ENCODE assay signal across 9 mouse cellular contexts in genomic region chr17:26650451-26651363, GRCm38 (mm10). TPM values are rescaled to one million over a fixed set of nuclear protein-coding genes. Genes with fewer than 3 reads are reported as not detected.
DNase-seq lines count a peak whose midpoint lies in the region; ATAC-seq and TF ChIP-seq lines count a peak whose summit lies in the region.
"Had no signal": no experiment of that assay in that cellular context is flagged by ENCODE, and none has a peak within 500 bp of the region (broad histone marks: within the 10 kb centered on the region; RNA-seq: fewer than 3 reads in every experiment).

No protein-coding gene starts in this region.

- no peaks in the 10 kb centered on the region for H3K9me3 ChIP-seq in forebrain, embryonic 15.5 days
- H3K9me3 ChIP-seq in forebrain, embryonic 16.5 days (ENCODE audit: control insufficient read depth, low read length) = no peaks in the 10 kb centered on the region
- no peaks in the 10 kb centered on the region for H3K9me3 ChIP-seq in lung, embryonic 14.5 days (ENCODE audit: low read depth, low read length)
- no peaks in the 10 kb centered on the region for H3K9me3 ChIP-seq in embryonic facial prominence, embryonic 12.5 days

- TF ChIP-seq CTCF in lung, embryonic 14.5 days (IDR thresholded peaks at IDR 0.05; ENCODE audit: low read depth) = 0 out of 2 replicates have a peak, but pooled peaks have one; percentile 14

- H3K36me3 ChIP-seq in forebrain, embryonic 15.5 days = peaks cover 50% of the 10 kb centered on the region
- H3K36me3 ChIP-seq in forebrain, embryonic 16.5 days (ENCODE audit: control insufficient read depth, insufficient read depth) = peaks cover 7% of the 10 kb centered on the region; the same call in 1 of the 2 replicates
- peaks cover 56% of the 10 kb centered on the region for H3K36me3 ChIP-seq in lung, embryonic 14.5 days (ENCODE audit: insufficient read depth)
- peaks cover 61% of the 10 kb centered on the region for H3K36me3 ChIP-seq in embryonic facial prominence, embryonic 12.5 days

- 87% methylated on average over 14 of the region's 14 CpGs for WGBS in forebrain, embryonic 15.5 days
- WGBS in forebrain, embryonic 16.5 days = 87% methylated on average over 14 of the region's 14 CpGs
- WGBS in lung, embryonic 14.5 days = 70% methylated on average over 14 of the region's 14 CpGs
- 71% methylated on average over 14 of the region's 14 CpGs for WGBS in embryonic facial prominence, embryonic 12.5 days

- H3K9ac ChIP-seq in forebrain, embryonic 15.5 days (replicated peaks) = no peak overlapping the region
- no peak overlapping the region for H3K9ac ChIP-seq in forebrain, embryonic 16.5 days (replicated peaks; ENCODE audit: low read depth, low read length)
- no peak overlapping the region for H3K9ac ChIP-seq in lung, embryonic 14.5 days
- no peak overlapping the region for H3K9ac ChIP-seq in embryonic facial prominence, embryonic 12.5 days

- H3K27ac ChIP-seq in forebrain, embryonic 15.5 days (replicated peaks) = 0 out of 2 replicates have a peak overlapping the region, but pooled peaks have one; percentile 3
- H3K27ac ChIP-seq in forebrain, embryonic 16.5 days (ENCODE audit: low read length) = no peak overlapping the region
- no peak overlapping the region for H3K27ac ChIP-seq in lung, embryonic 14.5 days (ENCODE audit: low read depth)
- H3K27ac ChIP-seq in embryonic facial prominence, embryonic 12.5 days = peak overlapping the region; percentile 67

- H3K27me3 ChIP-seq in forebrain, embryonic 15.5 days = no peaks in the 10 kb centered on the region
- no peaks in the 10 kb centered on the region for H3K27me3 ChIP-seq in forebrain, embryonic 16.5 days (replicated peaks; ENCODE audit: control insufficient read depth, insufficient read depth, low read length)
- H3K27me3 ChIP-seq in lung, embryonic 14.5 days (ENCODE audit: insufficient read depth, low read length) = no peaks in the 10 kb centered on the region
- no peaks in the 10 kb centered on the region for H3K27me3 ChIP-seq in embryonic facial prominence, embryonic 12.5 days

- no peak for DNase-seq in lung, embryonic 14.5 days
- no peak for DNase-seq in lung, adult 18-20 months
- DNase-seq in mesoderm, embryonic 11.5 days (ENCODE audit: low read depth, low spot score) = peak; percentile 33
- no peak for DNase-seq in kidney, postnatal 14 days
- no peak for DNase-seq in ovary, postnatal 14 days (ENCODE audit: low spot score)

- no peak for ATAC-seq in forebrain, embryonic 15.5 days (replicated peaks)
- ATAC-seq in forebrain, embryonic 16.5 days = no peak
- ATAC-seq in lung, embryonic 14.5 days (ENCODE audit: insufficient read depth) = no peak
- ATAC-seq in embryonic facial prominence, embryonic 12.5 days (ENCODE audit: insufficient number of reproducible peaks, insufficient read depth, low FRiP score, low TSS enrichment) = no peak; the same call in 1 of the 2 replicates
- ATAC-seq: CD4-positive, CD25-positive, alpha-beta regulatory T cell, adult 4 months had no signal

- no peak overlapping the region for H3K4me2 ChIP-seq in forebrain, embryonic 15.5 days (replicated peaks)
- H3K4me2 ChIP-seq in forebrain, embryonic 16.5 days (ENCODE audit: low read length) = no peak overlapping the region
- H3K4me2 ChIP-seq in lung, embryonic 14.5 days = no peak overlapping the region
- no peak overlapping the region for H3K4me2 ChIP-seq in embryonic facial prominence, embryonic 12.5 days (replicated peaks)

- no peak overlapping the region for H3K4me3 ChIP-seq in forebrain, embryonic 15.5 days
- no peak overlapping the region for H3K4me3 ChIP-seq in forebrain, embryonic 16.5 days (replicated peaks; ENCODE audit: low read length)
- H3K4me3 ChIP-seq in lung, embryonic 14.5 days (ENCODE audit: low read depth, low read length) = no peak overlapping the region
- no peak overlapping the region for H3K4me3 ChIP-seq in embryonic facial prominence, embryonic 12.5 days

- no peaks in the 10 kb centered on the region for H3K4me1 ChIP-seq in forebrain, embryonic 15.5 days
- no peaks in the 10 kb centered on the region for H3K4me1 ChIP-seq in forebrain, embryonic 16.5 days (replicated peaks; ENCODE audit: control insufficient read depth, insufficient read depth, low read length)
- no peaks in the 10 kb centered on the region for H3K4me1 ChIP-seq in lung, embryonic 14.5 days (ENCODE audit: insufficient read depth)
- no peaks in the 10 kb centered on the region for H3K4me1 ChIP-seq in embryonic facial prominence, embryonic 12.5 days

RNA-seq across cellular contexts. Expression of gene Atp6v0e, which starts 12.3 kb away (rescaled TPM):
- 140 TPM in 2 replicates for polyA plus RNA-seq in forebrain, embryonic 15.5 days (2015; fragmentation: Nextera tagmentation; extraction: Ambion mirVana)
- 129 and 146 TPM in 2 replicates for polyA plus RNA-seq in forebrain, embryonic 16.5 days (2015; fragmentation: Nextera tagmentation; extraction: Ambion mirVana)
- polyA plus RNA-seq in lung, embryonic 14.5 days (2014; fragmentation: Nextera tagmentation; extraction: Ambion mirVana) = 143 and 152 TPM in 2 replicates
- polyA plus RNA-seq in embryonic facial prominence, embryonic 12.5 days (2016; fragmentation: Nextera tagmentation; extraction: Ambion mirVana) = 118 and 119 TPM in 2 replicates

Comparison
In these comparisons a context has a peak if more than half of its experiments do, and no peak if none do; other contexts are left out.
1. H3K27ac ChIP-seq: peak in forebrain, embryonic 15.5 days (single experiment) and embryonic facial prominence, embryonic 12.5 days (single experiment); none in forebrain, embryonic 16.5 days (single experiment) and lung, embryonic 14.5 days (single experiment).